In genomic region chr7:29214846-29215245, GRCm38 (mm10) we compare ENCODE assay signal across 32 mouse cellular contexts. TPM values are rescaled to one million over a fixed set of nuclear protein-coding genes. Genes with fewer than 3 reads are reported as not detected.
DNase-seq lines count a peak whose midpoint lies in the region; ATAC-seq lines count a peak whose summit lies in the region.
"Had no signal": no experiment of that assay in that cellular context is flagged by ENCODE, and none has a peak within 500 bp of the region (broad histone marks: within the 10 kb centered on the region; RNA-seq: fewer than 3 reads in every experiment).

No protein-coding gene starts in this region.

- WGBS in hindbrain, embryonic 15.5 days, result 41% methylated on average over 15 of the region's 15 CpGs
- WGBS in hindbrain, embryonic 16.5 days, result 41% methylated on average over 15 of the region's 15 CpGs
- WGBS in midbrain, embryonic 16.5 days, result 43% methylated on average over 15 of the region's 15 CpGs
- WGBS in midbrain, embryonic 11.5 days, result 46% methylated on average over 15 of the region's 15 CpGs

- H3K9ac ChIP-seq in hindbrain, embryonic 15.5 days, result no peak overlapping the region
- H3K9ac ChIP-seq in hindbrain, embryonic 16.5 days (ENCODE audit: low read depth, low read length), result no peak overlapping the region
- H3K9ac ChIP-seq in midbrain, embryonic 16.5 days (ENCODE audit: low read depth, low read length), result no peak overlapping the region
- no peak overlapping the region for H3K9ac ChIP-seq in midbrain, embryonic 11.5 days (ENCODE audit: low read length)
- H3K9ac ChIP-seq: forebrain, embryonic 12.5 days; heart, embryonic 15.5 days; limb, embryonic 15.5 days; liver, embryonic 13.5 days; midbrain, embryonic 15.5 days had no signal

- 0 out of 2 replicates have a peak overlapping the region, but pooled peaks have one; percentile 11 for H3K4me2 ChIP-seq in hindbrain, embryonic 15.5 days
- no peak overlapping the region for H3K4me2 ChIP-seq in hindbrain, embryonic 16.5 days (ENCODE audit: low read length)
- peak overlapping the region; percentile 14; the same call in 1 of the 2 replicates for H3K4me2 ChIP-seq in midbrain, embryonic 16.5 days (ENCODE audit: low read length)
- no peak overlapping the region for H3K4me2 ChIP-seq in midbrain, embryonic 11.5 days
- H3K4me2 ChIP-seq: forebrain, embryonic 12.5 days; heart, embryonic 15.5 days; limb, embryonic 15.5 days; liver, embryonic 13.5 days; midbrain, embryonic 15.5 days had no signal

- peaks cover 10% of the 10 kb centered on the region for H3K27me3 ChIP-seq in hindbrain, embryonic 15.5 days
- H3K27me3 ChIP-seq in hindbrain, embryonic 16.5 days (replicated peaks; ENCODE audit: control insufficient read depth, insufficient read depth, low read length), result no peaks in the 10 kb centered on the region
- H3K27me3 ChIP-seq in midbrain, embryonic 16.5 days (ENCODE audit: control insufficient read depth, insufficient read depth, low read depth, low read length), result no peaks in the 10 kb centered on the region
- H3K27me3 ChIP-seq in midbrain, embryonic 11.5 days (ENCODE audit: control insufficient read depth, insufficient read depth, low read length), result peaks cover 12% of the 10 kb centered on the region
- H3K27me3 ChIP-seq: limb, embryonic 15.5 days; liver, embryonic 13.5 days had no signal

- H3K36me3 ChIP-seq in hindbrain, embryonic 15.5 days, result no peaks in the 10 kb centered on the region
- H3K36me3 ChIP-seq in hindbrain, embryonic 16.5 days (ENCODE audit: control insufficient read depth, insufficient read depth, low read length), result no peaks in the 10 kb centered on the region
- H3K36me3 ChIP-seq in midbrain, embryonic 16.5 days (ENCODE audit: control insufficient read depth, insufficient read depth, low read length), result no peaks in the 10 kb centered on the region
- H3K36me3 ChIP-seq in midbrain, embryonic 11.5 days (ENCODE audit: control insufficient read depth, insufficient read depth, low read length), result no peaks in the 10 kb centered on the region
- H3K36me3 ChIP-seq: forebrain, embryonic 12.5 days; limb, embryonic 10.5 days; midbrain, embryonic 15.5 days had no signal

- H3K4me3 ChIP-seq in hindbrain, embryonic 15.5 days, result no peak overlapping the region
- H3K4me3 ChIP-seq in hindbrain, embryonic 16.5 days (ENCODE audit: low read length), result no peak overlapping the region
- no peak overlapping the region for H3K4me3 ChIP-seq in midbrain, embryonic 16.5 days (ENCODE audit: low read depth, low read length)
- no peak overlapping the region for H3K4me3 ChIP-seq in midbrain, embryonic 11.5 days (ENCODE audit: low read depth, low read length)
- H3K4me3 ChIP-seq: erythroblast, embryonic 14.5 days; forebrain, embryonic 12.5 days; heart, embryonic 10.5 days; heart, embryonic 15.5 days; limb, embryonic 10.5 days; limb, embryonic 15.5 days; liver, embryonic 13.5 days; midbrain, embryonic 15.5 days had no signal

- H3K9me3 ChIP-seq in hindbrain, embryonic 15.5 days, result no peaks in the 10 kb centered on the region
- no peaks in the 10 kb centered on the region for H3K9me3 ChIP-seq in hindbrain, embryonic 16.5 days (ENCODE audit: control insufficient read depth, low read length)
- no peaks in the 10 kb centered on the region; the same call in 1 of the 2 replicates for H3K9me3 ChIP-seq in midbrain, embryonic 16.5 days (replicated peaks; ENCODE audit: control insufficient read depth, low read length, poor library complexity, severe bottlenecking)
- peaks cover 4% of the 10 kb centered on the region; the same call in 1 of the 2 replicates for H3K9me3 ChIP-seq in midbrain, embryonic 11.5 days (ENCODE audit: control insufficient read depth, low read length)
- H3K9me3 ChIP-seq: limb, embryonic 10.5 days; limb, embryonic 15.5 days; midbrain, embryonic 15.5 days had no signal

- H3K4me1 ChIP-seq in hindbrain, embryonic 15.5 days (replicated peaks), result peaks cover 23% of the 10 kb centered on the region
- peaks cover 12% of the 10 kb centered on the region for H3K4me1 ChIP-seq in hindbrain, embryonic 16.5 days (ENCODE audit: control insufficient read depth, insufficient read depth, low read depth, low read length)
- peaks cover 8% of the 10 kb centered on the region for H3K4me1 ChIP-seq in midbrain, embryonic 16.5 days (ENCODE audit: control insufficient read depth, insufficient read depth, low read length)
- no peaks in the 10 kb centered on the region for H3K4me1 ChIP-seq in midbrain, embryonic 11.5 days (ENCODE audit: control insufficient read depth, insufficient read depth, low read length)

- no peak overlapping the region for H3K27ac ChIP-seq in hindbrain, embryonic 15.5 days (replicated peaks)
- no peak overlapping the region for H3K27ac ChIP-seq in hindbrain, embryonic 16.5 days (ENCODE audit: low read depth, low read length)
- H3K27ac ChIP-seq in midbrain, embryonic 16.5 days (ENCODE audit: low read length), result no peak overlapping the region
- no peak overlapping the region for H3K27ac ChIP-seq in midbrain, embryonic 11.5 days (ENCODE audit: low read depth, low read length)
- H3K27ac ChIP-seq: forebrain, embryonic 12.5 days; heart, embryonic 10.5 days; heart, embryonic 15.5 days; limb, embryonic 10.5 days; limb, embryonic 15.5 days; liver, embryonic 13.5 days had no signal

- no peak for DNase-seq in midbrain, embryonic 11.5 days (ENCODE audit: low spot score, missing footprints)
- peak; percentile 96 for DNase-seq in R1 (ENCODE audit: low read depth, low spot score)
- DNase-seq in testis, postnatal 10 days (ENCODE audit: low spot score), result peak; percentile 49
- DNase-seq: adrenal gland, postnatal 14 days; cerebellum, adult 11 months; cerebellum, adult 9-11 months; gastrocnemius, postnatal 14 days; kidney, adult 9 months; kidney, postnatal 10 days; layer of hippocampus, adult 9-11 months; liver, embryonic 13.5 days; lung, adult 18-20 months; lung, postnatal 36 days; retina, postnatal 1 day; right cerebral cortex, postnatal 14 days; thymus, adult 18-20 months; thymus, postnatal 36 days had no signal

- ATAC-seq in hindbrain, embryonic 15.5 days (ENCODE audit: low FRiP score, low read depth), result no peak
- ATAC-seq in hindbrain, embryonic 16.5 days, result no peak
- no peak for ATAC-seq in midbrain, embryonic 16.5 days
- no peak for ATAC-seq in midbrain, embryonic 11.5 days (ENCODE audit: low FRiP score)
- no peak for ATAC-seq in monocyte, adult 5-6 weeks (replicated peaks; ENCODE audit: insufficient number of reproducible peaks, low FRiP score, low TSS enrichment, poor library complexity, severe bottlenecking)
- ATAC-seq: CD4-positive, CD25-positive, alpha-beta regulatory T cell, adult 4 months; intestine, postnatal 0 days had no signal

RNA-seq across cellular contexts. Expression of gene Catsperg1, which starts 1.0 kb away (rescaled TPM):
- polyA plus RNA-seq in hindbrain, embryonic 15.5 days (2015; fragmentation: Nextera tagmentation; extraction: Ambion mirVana), result 2.9 and 3.2 TPM in 2 replicates
- polyA plus RNA-seq in hindbrain, embryonic 16.5 days (2015; fragmentation: Nextera tagmentation; extraction: Ambion mirVana), result 2.3 and 2.5 TPM in 2 replicates
- 3.8 and 5.8 TPM in 2 replicates for polyA plus RNA-seq in midbrain, embryonic 16.5 days (2015; fragmentation: Nextera tagmentation; extraction: Ambion mirVana)
- 0.36 and 1.2 TPM in 2 replicates for polyA plus RNA-seq in midbrain, embryonic 11.5 days (2014; fragmentation: Nextera tagmentation; extraction: Ambion mirVana)
- total RNA-seq in monocyte, adult 5-6 weeks (2017), result 0.85 to 1.6 TPM in 2 of 3 replicates, not detected in the other
- polyA plus RNA-seq: erythroblast, embryonic 14.5 days had no signal

RNA-seq across cellular contexts. Expression of gene Kcnk6, which starts 17.5 kb away (rescaled TPM):
- 0.77 and 2.0 TPM in 2 replicates for polyA plus RNA-seq in hindbrain, embryonic 15.5 days (2015; fragmentation: Nextera tagmentation; extraction: Ambion mirVana)
- 1.0 and 1.4 TPM in 2 replicates for polyA plus RNA-seq in hindbrain, embryonic 16.5 days (2015; fragmentation: Nextera tagmentation; extraction: Ambion mirVana)
- 1.1 and 1.7 TPM in 2 replicates for polyA plus RNA-seq in midbrain, embryonic 16.5 days (2015; fragmentation: Nextera tagmentation; extraction: Ambion mirVana)
- 0.22 and 0.43 TPM in 2 replicates for polyA plus RNA-seq in midbrain, embryonic 11.5 days (2014; fragmentation: Nextera tagmentation; extraction: Ambion mirVana)
- total RNA-seq in monocyte, adult 5-6 weeks (2017), result 3.1 to 8.5 TPM (median 7.3 TPM) in 3 replicates
- polyA plus RNA-seq: erythroblast, embryonic 14.5 days had no signal

RNA-seq across cellular contexts. Expression of gene Yif1b, which starts 23.3 kb away (rescaled TPM):
- 95.9 and 99.5 TPM in 2 replicates for polyA plus RNA-seq in hindbrain, embryonic 15.5 days (2015; fragmentation: Nextera tagmentation; extraction: Ambion mirVana)
- 109 and 114 TPM in 2 replicates for polyA plus RNA-seq in hindbrain, embryonic 16.5 days (2015; fragmentation: Nextera tagmentation; extraction: Ambion mirVana)
- 95.7 and 109 TPM in 2 replicates for polyA plus RNA-seq in midbrain, embryonic 16.5 days (2015; fragmentation: Nextera tagmentation; extraction: Ambion mirVana)
- polyA plus RNA-seq in midbrain, embryonic 11.5 days (2014; fragmentation: Nextera tagmentation; extraction: Ambion mirVana), result 77.1 and 81.5 TPM in 2 replicates
- total RNA-seq in monocyte, adult 5-6 weeks (2017), result 3.8 to 11.1 TPM (median 9.8 TPM) in 3 replicates

RNA-seq across cellular contexts. Expression of gene 2200002D01Rik, which starts 33.4 kb away (rescaled TPM):
- 0.67 and 0.75 TPM in 2 replicates for polyA plus RNA-seq in hindbrain, embryonic 15.5 days (2015; fragmentation: Nextera tagmentation; extraction: Ambion mirVana)
- polyA plus RNA-seq in hindbrain, embryonic 16.5 days (2015; fragmentation: Nextera tagmentation; extraction: Ambion mirVana), result 1.2 and 1.9 TPM in 2 replicates
- polyA plus RNA-seq in midbrain, embryonic 16.5 days (2015; fragmentation: Nextera tagmentation; extraction: Ambion mirVana), result 0.46 and 1.5 TPM in 2 replicates
- polyA plus RNA-seq in midbrain, embryonic 11.5 days (2014; fragmentation: Nextera tagmentation; extraction: Ambion mirVana), result 2.4 and 2.7 TPM in 2 replicates
- 0.29 to 3.4 TPM in 2 of 3 replicates, not detected in the other for total RNA-seq in monocyte, adult 5-6 weeks (2017)
- total RNA-seq: granulocyte monocyte progenitor cell, adult 5-6 weeks; left cerebral cortex, postnatal 10 days had no signal
- polyA plus RNA-seq: erythroblast, embryonic 14.5 days had no signal

RNA-seq across cellular contexts. Expression of gene Psmd8, which starts 34.3 kb away (rescaled TPM):
- 272 and 274 TPM in 2 replicates for polyA plus RNA-seq in hindbrain, embryonic 15.5 days (2015; fragmentation: Nextera tagmentation; extraction: Ambion mirVana)
- 278 and 284 TPM in 2 replicates for polyA plus RNA-seq in hindbrain, embryonic 16.5 days (2015; fragmentation: Nextera tagmentation; extraction: Ambion mirVana)
- 287 TPM in 2 replicates for polyA plus RNA-seq in midbrain, embryonic 16.5 days (2015; fragmentation: Nextera tagmentation; extraction: Ambion mirVana)
- 322 and 332 TPM in 2 replicates for polyA plus RNA-seq in midbrain, embryonic 11.5 days (2014; fragmentation: Nextera tagmentation; extraction: Ambion mirVana)
- total RNA-seq in monocyte, adult 5-6 weeks (2017), result 170 to 190 TPM (median 186 TPM) in 3 replicates

Comparison
In these comparisons a context has a peak if more than half of its experiments do, and no peak if none do; other contexts are left out.
1. H3K4me2 ChIP-seq: peak in hindbrain, embryonic 15.5 days (single experiment) and midbrain, embryonic 16.5 days (single experiment); none in hindbrain, embryonic 16.5 days (single experiment) and midbrain, embryonic 11.5 days (single experiment).